Mouse (Mus musculus) testis, adult 2 months (tissue): ENCODE data around the gene Dnm3.

Experiments used
- CTCF ChIP-seq: fragments of 200-500 bp; IDR thresholded peaks from 2 replicates; pipeline ENCODE4 v1.5.1; 2012; ENCODE audit warnings: low read depth, mild to moderate bottlenecking, inconsistent platforms, low read length, moderate library complexity; ENCODE audit not compliant: control insufficient read depth, insufficient read depth, insufficient replicate concordance
- POLR2A ChIP-seq: fragments of 200-500 bp; IDR thresholded peaks from 2 replicates; pipeline ENCODE4 v1.6.1; 2012; ENCODE audit warnings: low read depth, mild to moderate bottlenecking, inconsistent platforms, low read length, moderate library complexity; ENCODE audit not compliant: control insufficient read depth

- no peak for TF ChIP-seq CTCF
- no peak for TF ChIP-seq POLR2A
Observed at GRCm38 (mm10) chr1:162280052-162280451, 197.8 kb downstream of the Dnm3 start.
